Mouse (Mus musculus) hindbrain, embryonic 14.5 days (tissue): ENCODE measurements at regions not wholly inside any gene's neighbourhood (a gene's known extent, or its start where the extent isn't known, plus 50 kb on each side); places are given as distances from the start of the nearest gene placed in this dataset.

ENCODE experiments used
- ATAC-seq: fragments of 200-750 bp; cut with Nextera tagmentation; 2 replicates; pipeline ENCODE4 v1.8.0; 2017; ENCODE audit warnings: moderate number of reproducible peaks, mild to moderate bottlenecking, moderate TSS enrichment, moderate library complexity; ENCODE audit not compliant: low FRiP score
- DNase-seq: peaks from one replicate; pipeline ENCODE4 v3.0.0-alpha.2; 2015; ENCODE audit warnings: low spot score
- H3K27ac ChIP-seq: fragments of 300-500 bp; sonication (generic); 2 replicates; pipeline ENCODE4 v1.5.1; 2014; ENCODE audit warnings: mild to moderate bottlenecking, moderate library complexity
- H3K27me3 ChIP-seq: fragments of 300-500 bp; sonication (generic); 2 replicates; pipeline ENCODE4 v1.6.1; 2014; ENCODE audit warnings: mild to moderate bottlenecking, low read length, mixed read lengths; ENCODE audit not compliant: control insufficient read depth, insufficient read depth
- H3K36me3 ChIP-seq: fragments of 300-500 bp; sonication (generic); replicated peaks from 2 replicates; pipeline ENCODE4 v1.6.1; 2014; ENCODE audit not compliant: control insufficient read depth, insufficient read depth
- H3K4me1 ChIP-seq: fragments of 300-500 bp; sonication (generic); replicated peaks from 2 replicates; pipeline ENCODE4 v1.6.1; 2014; ENCODE audit warnings: antibody characterized with exemption, low read length, mixed read lengths; ENCODE audit not compliant: control insufficient read depth, insufficient read depth
- H3K4me2 ChIP-seq: fragments of 300-500 bp; sonication (generic); replicated peaks from 2 replicates; pipeline ENCODE4 v1.6.1; 2014; ENCODE audit warnings: mild to moderate bottlenecking, moderate library complexity
- H3K4me3 ChIP-seq: fragments of 300-500 bp; sonication (generic); replicated peaks from 2 replicates; pipeline ENCODE4 v1.5.1; 2014; ENCODE audit warnings: mild to moderate bottlenecking, low read length
- H3K9ac ChIP-seq: fragments of 300-500 bp; sonication (generic); 2 replicates; pipeline ENCODE4 v1.6.1; 2014
- H3K9me3 ChIP-seq: fragments of 300-500 bp; sonication (generic); 2 replicates; pipeline ENCODE4 v1.6.1; 2016; ENCODE audit warnings: low read length; ENCODE audit not compliant: control insufficient read depth
- WGBS: fragments of 180-500 bp; shearing (Covaris S2); extraction: QIAGEN DNeasy Blood & Tissue Kit; methylation state at CpG from one replicate; pipeline ENCODE4 v1.1.7; 2014; 5-methylcytosine and 5-hydroxymethylcytosine counted together

DNA sequence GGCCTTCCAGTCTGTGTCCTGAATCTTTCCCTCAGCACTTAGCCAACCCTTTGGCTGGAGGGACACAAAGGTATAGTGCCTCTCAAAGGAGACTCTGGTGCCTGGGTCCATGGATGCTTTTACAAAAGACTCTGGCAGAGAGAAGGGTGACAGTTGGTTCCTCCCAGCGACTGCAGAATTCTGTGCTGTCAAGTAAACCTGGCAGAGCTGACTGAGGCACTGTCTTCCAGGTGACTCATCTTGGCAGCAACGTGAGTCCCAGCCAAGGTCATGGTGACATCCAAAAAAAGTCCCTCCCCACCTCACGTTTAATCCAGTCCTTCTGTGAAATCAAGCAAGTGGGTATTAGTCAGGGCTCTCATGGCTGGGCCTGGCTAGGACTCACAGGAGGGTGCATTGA is 150.3 kb downstream of the Fam43a start:
- 64% methylated on average over 3 of the region's 3 CpGs for WGBS
- H3K27ac ChIP-seq = no peak overlapping the region
- no peak for ATAC-seq
- no peak overlapping the region for H3K4me3 ChIP-seq
- DNase-seq = no peak
- no peaks in the 10 kb centered on the region for H3K36me3 ChIP-seq
- no peaks in the 10 kb centered on the region for H3K9me3 ChIP-seq
- H3K4me1 ChIP-seq = 0 out of 2 replicates have a peak, but pooled peaks cover 12% of the 10 kb centered on the region
- H3K9ac ChIP-seq = no peak overlapping the region
- no peaks in the 10 kb centered on the region for H3K27me3 ChIP-seq
- H3K4me2 ChIP-seq = no peak overlapping the region

DNA sequence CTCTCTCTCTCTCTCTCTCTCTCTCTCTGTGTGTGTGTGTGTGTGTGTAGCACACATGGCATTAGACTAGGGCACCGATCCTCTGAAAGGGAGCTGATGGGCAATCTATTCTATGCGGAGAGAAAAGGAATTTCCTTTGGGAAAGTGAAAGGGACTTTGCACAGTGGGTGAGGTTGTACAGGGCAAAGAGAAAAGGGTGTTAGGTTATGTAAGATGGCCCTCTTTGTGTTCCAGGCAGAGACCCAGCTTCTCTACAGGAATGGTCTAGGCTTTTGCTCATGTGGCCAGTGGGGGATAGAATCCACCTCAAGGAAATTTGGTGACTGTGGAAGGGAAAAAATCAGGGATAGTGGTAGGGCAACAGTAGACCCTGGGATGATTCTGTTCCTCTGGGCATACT is 156.2 kb downstream of the Fam43a start:
- H3K27ac ChIP-seq = no peak overlapping the region
- WGBS = 87% methylated on average over 2 of the region's 2 CpGs
- no peaks in the 10 kb centered on the region for H3K4me1 ChIP-seq
- no peak overlapping the region for H3K9ac ChIP-seq
- no peaks in the 10 kb centered on the region for H3K36me3 ChIP-seq
- no peak for ATAC-seq
- DNase-seq = no peak
- H3K9me3 ChIP-seq = no peaks in the 10 kb centered on the region
- no peak overlapping the region for H3K4me2 ChIP-seq
- H3K4me3 ChIP-seq = no peak overlapping the region
- no peaks in the 10 kb centered on the region for H3K27me3 ChIP-seq

DNA sequence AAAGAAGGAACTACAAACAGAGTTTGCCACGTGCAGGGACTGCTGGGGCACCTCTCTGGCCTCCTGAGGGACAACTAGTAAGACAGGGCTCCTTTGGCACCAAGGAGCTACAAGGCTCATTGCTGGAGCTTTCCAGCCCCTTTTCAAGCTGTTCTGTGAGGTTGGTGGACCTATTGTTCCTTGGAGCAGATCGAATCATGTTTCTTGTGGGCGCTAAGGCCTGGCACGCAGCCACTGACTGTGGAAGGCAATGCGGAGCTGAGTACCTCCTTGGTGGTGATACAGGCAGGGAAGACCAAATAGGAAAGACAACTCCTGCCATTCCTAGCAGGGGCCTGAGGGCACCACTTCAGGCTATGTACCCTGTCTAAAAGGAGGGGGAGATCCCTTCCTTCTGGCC is 157.2 kb downstream of the Fam43a start:
- no peaks in the 10 kb centered on the region for H3K9me3 ChIP-seq
- WGBS = 78% methylated on average over 5 of the region's 5 CpGs
- no peak overlapping the region for H3K27ac ChIP-seq
- no peaks in the 10 kb centered on the region for H3K4me1 ChIP-seq
- no peak overlapping the region for H3K4me2 ChIP-seq
- H3K4me3 ChIP-seq = no peak overlapping the region
- no peak for DNase-seq
- no peaks in the 10 kb centered on the region for H3K27me3 ChIP-seq
- no peak for ATAC-seq
- H3K9ac ChIP-seq = no peak overlapping the region
- H3K36me3 ChIP-seq = no peaks in the 10 kb centered on the region

DNA sequence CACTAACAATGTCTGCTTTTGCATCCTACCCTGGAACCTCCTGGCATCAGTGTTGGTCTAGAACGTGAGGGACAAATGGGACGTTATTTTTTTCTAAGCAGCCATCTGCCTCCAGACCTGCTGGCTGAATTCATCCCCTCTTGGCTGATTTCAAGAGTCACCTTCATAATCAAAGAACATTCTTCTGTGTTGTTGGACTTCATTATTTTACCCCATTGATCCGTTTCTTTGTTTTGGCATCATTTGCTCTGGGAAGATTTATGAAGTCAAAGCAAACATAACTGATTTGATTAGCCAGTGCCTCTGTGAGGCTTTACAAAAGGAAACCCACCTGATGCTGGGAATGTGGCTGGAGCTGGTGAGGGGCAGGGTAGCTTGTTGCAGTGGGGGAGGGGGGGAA is 158.0 kb downstream of the Fam43a start:
- Histone ChIP-seq H3K4me2 (no peak overlapping the region), H3K9ac (no peak overlapping the region), H3K36me3 (no peaks in the 10 kb centered on the region), H3K4me1 (no peaks in the 10 kb centered on the region), H3K27ac (no peak overlapping the region), H3K4me3 (no peak overlapping the region), H3K9me3 (no peaks in the 10 kb centered on the region), H3K27me3 (no peaks in the 10 kb centered on the region)
- WGBS = 84% methylated on average over 3 of the region's 3 CpGs
- no peak for ATAC-seq
- DNase-seq = no peak

DNA sequence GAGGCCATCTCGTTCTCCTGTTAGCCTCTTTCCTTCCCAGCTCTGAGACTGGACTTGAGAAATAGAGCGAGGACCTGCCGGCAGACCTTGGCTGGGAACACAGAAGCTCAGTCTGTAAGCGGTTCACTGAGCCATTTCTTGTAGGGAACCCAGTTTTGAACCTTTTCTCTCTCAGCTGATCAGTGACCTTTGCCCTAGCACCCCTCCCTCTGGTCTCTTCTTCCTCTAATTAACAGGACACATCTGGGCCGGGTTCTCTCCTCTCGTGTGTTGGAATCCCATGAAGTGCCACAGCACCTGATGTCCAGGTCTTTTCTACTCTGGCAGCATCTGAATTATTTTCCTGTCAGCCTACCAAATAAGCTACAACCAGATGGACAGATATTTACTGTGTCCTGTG is 158.5 kb downstream of the Fam43a start:
- H3K9ac ChIP-seq = no peak overlapping the region
- no peaks in the 10 kb centered on the region for H3K9me3 ChIP-seq
- no peak for ATAC-seq
- H3K4me2 ChIP-seq = no peak overlapping the region
- H3K4me3 ChIP-seq = no peak overlapping the region
- no peak overlapping the region for H3K27ac ChIP-seq
- DNase-seq = no peak
- 78% methylated on average over 6 of the region's 6 CpGs for WGBS
- no peaks in the 10 kb centered on the region for H3K27me3 ChIP-seq
- H3K36me3 ChIP-seq = no peaks in the 10 kb centered on the region
- no peaks in the 10 kb centered on the region for H3K4me1 ChIP-seq

DNA sequence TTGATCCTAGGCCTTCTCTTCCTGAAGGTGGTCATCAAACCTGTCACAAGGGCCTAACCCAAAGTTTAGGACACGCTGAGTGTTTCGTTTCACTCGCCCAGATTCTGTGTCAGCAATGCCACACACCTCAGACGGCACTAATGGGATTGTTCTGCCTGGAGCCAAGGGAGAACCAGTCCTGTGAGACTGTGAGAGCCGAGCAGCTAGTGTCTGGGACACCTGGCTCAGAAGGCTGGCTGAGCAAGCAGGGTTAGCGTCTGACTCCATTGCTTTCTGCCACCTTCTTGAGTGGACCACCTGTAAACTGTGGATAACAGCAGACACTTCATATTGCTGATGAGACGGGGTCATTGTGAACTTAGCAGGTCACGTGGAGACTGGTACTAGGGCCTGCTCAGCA is 160.0 kb downstream of the Fam43a start:
- Histone ChIP-seq H3K27ac (no peak overlapping the region), H3K4me3 (no peak overlapping the region), H3K9ac (no peak overlapping the region), H3K9me3 (no peaks in the 10 kb centered on the region), H3K27me3 (no peaks in the 10 kb centered on the region), H3K4me2 (no peak overlapping the region), H3K36me3 (no peaks in the 10 kb centered on the region), H3K4me1 (no peaks in the 10 kb centered on the region)
- ATAC-seq = no peak
- 80% methylated on average over 8 of the region's 8 CpGs for WGBS
- DNase-seq = no peak

DNA sequence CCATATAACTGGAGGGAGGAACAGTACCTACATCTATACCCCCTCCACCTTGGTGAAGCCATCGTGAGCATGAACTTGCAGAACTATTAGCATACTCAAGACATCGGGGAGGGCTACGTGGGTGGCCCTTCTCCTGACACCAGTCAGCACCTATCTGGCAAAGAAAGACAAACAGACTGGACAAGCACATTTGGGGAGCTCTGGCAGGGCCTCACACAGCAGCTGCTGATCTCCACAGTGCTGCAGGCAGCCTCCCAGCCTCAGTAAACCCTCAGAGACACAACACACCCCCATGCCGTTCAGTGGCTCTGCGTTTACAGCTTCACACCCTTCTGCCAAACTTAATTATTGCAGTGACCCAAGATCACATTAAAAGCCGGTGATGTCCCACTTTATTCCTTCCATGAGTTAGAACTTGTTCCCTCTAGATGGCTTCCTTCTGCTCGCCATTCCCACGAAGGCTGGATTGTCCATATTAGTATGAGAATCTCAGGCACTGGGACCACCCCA is 161.7 kb downstream of the Fam43a start:
- H3K27ac ChIP-seq = no peak overlapping the region
- no peak overlapping the region for H3K9ac ChIP-seq
- no peak for ATAC-seq
- DNase-seq = no peak
- WGBS = 71% methylated on average over 8 of the region's 8 CpGs
- no peaks in the 10 kb centered on the region for H3K9me3 ChIP-seq
- no peaks in the 10 kb centered on the region for H3K27me3 ChIP-seq
- H3K4me1 ChIP-seq = no peaks in the 10 kb centered on the region
- no peak overlapping the region for H3K4me3 ChIP-seq
- H3K4me2 ChIP-seq = no peak overlapping the region
- no peaks in the 10 kb centered on the region for H3K36me3 ChIP-seq

DNA sequence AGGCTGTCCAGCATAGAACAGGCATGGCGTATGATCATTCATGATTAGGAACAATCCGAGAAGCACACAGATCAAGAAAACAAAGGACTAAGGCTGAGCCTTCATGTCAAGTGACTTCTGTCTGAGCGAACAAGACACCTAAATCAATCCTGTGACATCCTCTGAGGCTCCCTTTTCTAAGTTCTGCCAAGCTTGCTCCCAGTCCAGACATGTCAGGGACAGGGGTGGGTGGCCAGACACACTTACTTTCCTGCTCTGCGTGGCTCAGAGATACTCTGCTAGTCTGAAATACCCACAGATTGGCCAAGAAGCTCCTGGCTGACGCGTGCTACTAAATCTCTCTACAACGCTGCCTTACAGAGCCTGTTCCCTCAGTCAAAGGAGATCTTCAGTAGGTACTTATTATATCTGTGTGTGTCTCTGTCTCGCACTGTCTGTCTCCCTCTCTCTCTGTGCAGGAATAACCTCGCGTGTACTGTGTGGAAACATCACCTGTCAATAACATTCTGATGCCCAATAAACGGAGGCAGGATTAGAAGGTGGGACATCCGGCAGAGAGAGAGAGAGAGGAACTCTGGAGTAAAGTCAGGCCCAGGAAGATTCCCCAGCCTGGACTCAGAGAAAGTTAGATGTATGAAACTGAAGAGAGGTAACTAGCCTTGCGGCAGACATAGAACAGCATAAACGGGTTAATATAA is 163.5 kb downstream of the Fam43a start:
- no peak overlapping the region for H3K4me3 ChIP-seq
- H3K4me1 ChIP-seq = no peaks in the 10 kb centered on the region
- H3K36me3 ChIP-seq = no peaks in the 10 kb centered on the region
- no peak overlapping the region for H3K9ac ChIP-seq
- 77% methylated on average over 14 of the region's 14 CpGs for WGBS
- H3K27ac ChIP-seq = no peak overlapping the region
- DNase-seq (no peak), ATAC-seq (no peak)
- no peak overlapping the region for H3K4me2 ChIP-seq
- no peaks in the 10 kb centered on the region for H3K27me3 ChIP-seq
- H3K9me3 ChIP-seq = no peaks in the 10 kb centered on the region

DNA sequence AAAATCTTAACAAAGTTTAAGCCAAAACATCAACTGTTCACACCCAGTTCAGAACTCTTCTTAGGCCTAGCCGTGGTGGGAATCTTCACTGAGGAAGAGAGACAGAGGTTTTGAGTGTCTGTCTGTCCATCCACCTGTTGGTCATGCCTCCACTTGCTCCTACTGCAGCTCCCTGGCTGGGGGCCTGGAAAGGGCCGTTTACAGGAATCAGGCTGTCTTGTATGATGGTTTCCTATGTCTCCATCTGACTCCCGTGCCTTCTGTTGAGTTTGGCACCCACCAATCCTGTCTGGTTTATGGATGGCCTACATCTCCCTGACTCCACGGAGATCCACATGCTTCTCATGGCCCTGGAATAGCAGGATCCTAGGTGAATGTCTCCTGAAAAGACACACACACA is 166.1 kb downstream of the Fam43a start:
- WGBS = 91% methylated on average over 4 of the region's 4 CpGs

DNA sequence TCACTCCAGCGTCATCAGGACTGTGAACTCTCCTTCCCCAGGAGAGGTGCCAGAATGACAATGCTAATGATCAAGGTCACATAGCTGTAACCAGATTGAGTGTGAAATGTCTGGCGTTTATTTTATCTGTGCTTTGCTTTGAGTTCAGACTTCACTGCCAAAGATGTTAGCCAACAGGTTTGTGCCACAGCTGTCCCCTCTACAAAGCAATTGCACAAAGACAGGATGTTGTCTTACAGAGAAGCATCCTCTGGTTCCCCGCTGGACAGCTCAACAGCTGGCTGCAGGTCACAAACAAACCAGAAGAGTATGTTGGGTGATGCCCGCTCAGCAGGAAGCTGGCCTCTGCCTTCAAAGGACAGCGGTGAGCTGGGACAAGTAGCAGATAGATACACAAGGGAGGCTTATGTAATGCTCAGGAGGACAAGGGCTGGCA is 169.5 kb downstream of the Fam43a start:
- Histone ChIP-seq H3K9ac (no peak overlapping the region), H3K4me1 (no peaks in the 10 kb centered on the region), H3K9me3 (no peaks in the 10 kb centered on the region), H3K4me3 (no peak overlapping the region), H3K27me3 (no peaks in the 10 kb centered on the region), H3K4me2 (no peak overlapping the region), H3K36me3 (no peaks in the 10 kb centered on the region), H3K27ac (no peak overlapping the region)
- no peak for ATAC-seq
- WGBS = 26% methylated on average over 5 of the region's 5 CpGs
- DNase-seq = no peak

More for the DNA sequence above, 166.1 kb downstream of the Fam43a start:
- Histone ChIP-seq H3K4me3 (no peak overlapping the region), H3K36me3 (no peaks in the 10 kb centered on the region), H3K27ac (no peak overlapping the region), H3K9me3 (no peaks in the 10 kb centered on the region), H3K27me3 (no peaks in the 10 kb centered on the region), H3K4me1 (no peaks in the 10 kb centered on the region), H3K4me2 (no peak overlapping the region), H3K9ac (no peak overlapping the region)
- ATAC-seq (no peak), DNase-seq (no peak)
